Mouse (Mus musculus) lung, postnatal 0 days (tissue): Measurements from ENCODE around the gene Hoxa4.

Experiments used
- CTCF ChIP-seq: IDR thresholded peaks from 2 replicates; pipeline ENCODE4 v1.5.1; 2016; ENCODE audit warnings: antibody characterized with exemption, mild to moderate bottlenecking
- EP300 ChIP-seq: IDR thresholded peaks from 2 replicates; pipeline ENCODE4 v1.6.1; 2016; ENCODE audit warnings: antibody characterized with exemption, mild to moderate bottlenecking, control low read depth

- TF ChIP-seq CTCF, result no peak
- no peak for TF ChIP-seq EP300
These were observed 43.0 kb upstream of the Hoxa4 start for GRCm38 (mm10) chr6:52234428-52235140.
